Mouse (Mus musculus): ENCODE measurements around the gene Ehf.

DNA sequence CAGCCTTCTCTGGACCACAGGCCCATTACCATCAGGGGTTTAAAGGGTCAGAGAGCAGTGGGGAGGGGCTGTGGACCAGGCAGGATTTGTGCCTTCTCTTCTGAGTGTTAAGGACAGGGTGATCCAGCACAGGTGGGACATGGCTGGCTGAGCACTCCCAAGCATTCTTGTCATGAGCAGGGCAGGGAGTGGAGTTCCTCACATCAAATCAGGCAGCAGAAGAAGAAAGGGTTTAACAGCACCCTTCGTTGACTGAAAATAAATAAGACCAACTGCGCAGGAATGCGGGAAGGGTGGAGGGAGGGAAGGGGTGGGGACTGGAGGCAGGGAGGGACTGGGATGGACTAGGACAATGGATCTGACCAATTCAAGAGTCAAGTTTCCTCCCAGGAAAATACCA is 8.6 kb downstream of the Ehf start:
- TF ChIP-seq POLR2A (IDR thresholded peaks at IDR 0.05; ENCODE audit: low read depth, low read length): no peak
- TF ChIP-seq CTCF (conservative IDR thresholded peaks at IDR 0.05; ENCODE audit: insufficient read depth, insufficient read length, low read depth, low read length): no peak
